Comparison of ENCODE assay signal across 15 mouse cellular contexts in genomic region chr12:5176716-5177341, GRCm38 (mm10).
DNase-seq lines count a peak whose midpoint lies in the region; ATAC-seq and TF ChIP-seq lines count a peak whose summit lies in the region.
"Had no signal": no experiment of that assay in that cellular context is flagged by ENCODE, and none has a peak within 500 bp of the region (broad histone marks: within the 10 kb centered on the region; RNA-seq: fewer than 3 reads in every experiment).

No protein-coding gene starts in this region.

- WGBS in limb, embryonic 14.5 days, result 73% methylated on average over 5 of the region's 5 CpGs
- 84% methylated on average over 5 of the region's 5 CpGs for WGBS in limb, embryonic 10.5 days
- WGBS in cerebellum, adult 2 months, result 48% methylated on average over 5 of the region's 5 CpGs

- 0 out of 2 replicates have a peak overlapping the region, but pooled peaks have one; percentile 38 for H3K27ac ChIP-seq in limb, embryonic 14.5 days (replicated peaks; ENCODE audit: low read depth, low read length)
- H3K27ac ChIP-seq in limb, embryonic 10.5 days, result no peak overlapping the region
- H3K27ac ChIP-seq in cerebellum, adult 2 months (ENCODE audit: insufficient read depth, low read length), result no peak overlapping the region
- H3K27ac ChIP-seq: forebrain, embryonic 12.5 days; liver, embryonic 12.5 days had no signal

- H3K4me3 ChIP-seq in limb, embryonic 14.5 days (replicated peaks; ENCODE audit: low read length), result no peak overlapping the region
- H3K4me3 ChIP-seq in limb, embryonic 10.5 days, result no peak overlapping the region
- no peak overlapping the region for H3K4me3 ChIP-seq in cerebellum, adult 2 months (replicated peaks; ENCODE audit: insufficient read depth, low read depth, low read length)
- H3K4me3 ChIP-seq: forebrain, embryonic 12.5 days; liver, embryonic 12.5 days had no signal

- no peaks in the 10 kb centered on the region for H3K36me3 ChIP-seq in limb, embryonic 14.5 days (ENCODE audit: control insufficient read depth, insufficient read depth, low read length)
- H3K36me3 ChIP-seq in limb, embryonic 10.5 days, result no peaks in the 10 kb centered on the region
- H3K36me3 ChIP-seq: forebrain, embryonic 12.5 days; liver, embryonic 12.5 days had no signal

- peak; percentile 11; the same call in 1 of the 2 replicates for ATAC-seq in frontal cortex, adult (ENCODE audit: low TSS enrichment)
- no peak for ATAC-seq in limb, embryonic 14.5 days (ENCODE audit: low FRiP score, low read depth)
- ATAC-seq: intestine, embryonic 16.5 days; liver, embryonic 12.5 days had no signal

- H3K4me1 ChIP-seq in limb, embryonic 14.5 days (ENCODE audit: control insufficient read depth, insufficient read depth, low read length), result no peaks in the 10 kb centered on the region; the same call in 1 of the 2 replicates
- H3K4me1 ChIP-seq in limb, embryonic 10.5 days, result 0 out of 2 replicates have a peak, but pooled peaks cover 8% of the 10 kb centered on the region
- no peaks in the 10 kb centered on the region; the same call in 1 of the 2 replicates for H3K4me1 ChIP-seq in cerebellum, adult 2 months (ENCODE audit: control insufficient read depth, insufficient read depth, low read length)
- H3K4me1 ChIP-seq: liver, embryonic 12.5 days had no signal

- no peak for TF ChIP-seq POLR2A in limb, embryonic 14.5 days (IDR thresholded peaks at IDR 0.05; ENCODE audit: borderline replicate concordance, extremely low read depth, insufficient read depth, insufficient read length)
- no peak for TF ChIP-seq POLR2A in cerebellum, adult 2 months (IDR thresholded peaks at IDR 0.05; ENCODE audit: borderline replicate concordance, insufficient read depth, low read length)

- TF ChIP-seq CTCF in cerebellum, adult 2 months (IDR thresholded peaks at IDR 0.05; ENCODE audit: borderline replicate concordance, insufficient read depth, low read depth, low read length), result no peak

- no peaks in the 10 kb centered on the region for H3K9me3 ChIP-seq in limb, embryonic 14.5 days (ENCODE audit: control insufficient read depth, low read length)
- H3K9me3 ChIP-seq in limb, embryonic 10.5 days (replicated peaks), result no peaks in the 10 kb centered on the region
- H3K9me3 ChIP-seq: forebrain, embryonic 12.5 days; liver, embryonic 12.5 days had no signal

- no peaks in the 10 kb centered on the region for H3K27me3 ChIP-seq in limb, embryonic 14.5 days (ENCODE audit: control insufficient read depth, insufficient read depth, low read length)
- H3K27me3 ChIP-seq in limb, embryonic 10.5 days (ENCODE audit: low read depth, poor library complexity, severe bottlenecking), result no peaks in the 10 kb centered on the region
- no peaks in the 10 kb centered on the region for H3K27me3 ChIP-seq in cerebellum, adult 2 months (ENCODE audit: control insufficient read depth, insufficient read depth, low read length)
- H3K27me3 ChIP-seq: forebrain, embryonic 12.5 days; liver, embryonic 12.5 days had no signal

- H3K9ac ChIP-seq in limb, embryonic 14.5 days (ENCODE audit: low read depth, low read length, severe bottlenecking), result no peak overlapping the region
- H3K9ac ChIP-seq: forebrain, embryonic 12.5 days; liver, embryonic 12.5 days had no signal

- H3K4me2 ChIP-seq in limb, embryonic 14.5 days (replicated peaks; ENCODE audit: low read depth, low read length, severe bottlenecking), result no peak overlapping the region
- H3K4me2 ChIP-seq: forebrain, embryonic 12.5 days; liver, embryonic 12.5 days had no signal

- DNase-seq in frontal cortex, postnatal 10 days (ENCODE audit: low spot score in 2 of 2), result no peak
- no peak for DNase-seq in limb, embryonic 14.5 days (ENCODE audit: low spot score)
- DNase-seq in limb, embryonic 10.5 days (ENCODE audit: low spot score), result no peak
- DNase-seq in adrenal gland, adult 18-20 months (ENCODE audit: low spot score in 2 of 2), result peak; percentile 35 to 48
- DNase-seq in gastrocnemius, postnatal 25 days, result peak; percentile 37
- no peak for DNase-seq in cerebellum, adult 2 months
- DNase-seq in thymus, postnatal 10 days (ENCODE audit: low spot score in 2 of 2), result no peak
- DNase-seq: cerebellum, adult 9-10 months; heart, postnatal 36 days; spleen, adult 18-20 months; thymus, adult 18-20 months had no signal

Comparison
In these comparisons a context has a peak if more than half of its experiments do, and no peak if none do; other contexts are left out.
1. DNase-seq: peak in adrenal gland, adult 18-20 months (2 of 2) and gastrocnemius, postnatal 25 days (single experiment); none in frontal cortex, postnatal 10 days (0 of 2), limb, embryonic 14.5 days (single experiment), limb, embryonic 10.5 days (single experiment), cerebellum, adult 2 months (0 of 2) and thymus, postnatal 10 days (0 of 2).